Mouse (Mus musculus) neural tube, embryonic 11.5 days (tissue): ENCODE results near the gene Rin3. TPM values are rescaled to one million over a fixed set of nuclear protein-coding genes. Genes with fewer than 3 reads are reported as not detected.

Experiments used
- ATAC-seq: fragments of 200-750 bp; cut with Nextera tagmentation; 2 replicates; pipeline ENCODE4 v1.8.0; 2017; ENCODE audit warnings: moderate number of reproducible peaks, mild to moderate bottlenecking, moderate TSS enrichment, moderate library complexity; ENCODE audit not compliant: insufficient read depth, low FRiP score, low TSS enrichment
- DNase-seq: peaks from one replicate; pipeline ENCODE4 v3.0.0-alpha.2; 2015; ENCODE audit warnings: low spot score
- H3K27ac ChIP-seq: fragments of 300-500 bp; sonication (generic); 2 replicates; pipeline ENCODE4 v1.5.1; 2014; ENCODE audit warnings: low read depth, mild to moderate bottlenecking, low read length
- H3K27me3 ChIP-seq: fragments of 300-500 bp; sonication (generic); 2 replicates; pipeline ENCODE4 v1.6.1; 2014; ENCODE audit warnings: mild to moderate bottlenecking, low read length, mixed read lengths; ENCODE audit not compliant: control insufficient read depth, insufficient read depth
- H3K36me3 ChIP-seq: fragments of 300-500 bp; sonication (generic); 2 replicates; pipeline ENCODE4 v1.6.1; 2014; ENCODE audit warnings: mild to moderate bottlenecking, low read length, moderate library complexity, mixed read lengths; ENCODE audit not compliant: control insufficient read depth, insufficient read depth
- H3K4me1 ChIP-seq: fragments of 300-500 bp; sonication (generic); 2 replicates; pipeline ENCODE4 v1.6.1; 2014; ENCODE audit warnings: low read length, mixed read lengths; ENCODE audit not compliant: control insufficient read depth, insufficient read depth
- H3K4me2 ChIP-seq: fragments of 300-500 bp; sonication (generic); 2 replicates; pipeline ENCODE4 v1.6.1; 2014; ENCODE audit warnings: low read depth, mild to moderate bottlenecking, moderate library complexity
- H3K4me3 ChIP-seq: fragments of 300-500 bp; sonication (generic); 2 replicates; pipeline ENCODE4 v1.5.1; 2014; ENCODE audit warnings: low read depth, low read length
- H3K9ac ChIP-seq: fragments of 300-500 bp; sonication (generic); 2 replicates; pipeline ENCODE4 v1.6.1; 2014; ENCODE audit warnings: mild to moderate bottlenecking, low read length
- H3K9me3 ChIP-seq: fragments of 300-500 bp; sonication (generic); 2 replicates; pipeline ENCODE4 v1.6.1; 2016; ENCODE audit warnings: low read length; ENCODE audit not compliant: control insufficient read depth
- WGBS: fragments of 180-500 bp; shearing (Covaris S2); extraction: QIAGEN DNeasy Blood & Tissue Kit; methylation state at CpG from one replicate; pipeline ENCODE4 v1.1.7; 2014; 5-methylcytosine and 5-hydroxymethylcytosine counted together
- polyA plus RNA-seq: library from polyadenylated mRNA; unstranded; fragments of >200 nt; fragmentation: Nextera tagmentation; extraction: Ambion mirVana; gene quantifications from 2 replicates; pipeline ENCODE4 v1.2.1, GENCODE M21; 2014

The Rin3 gene
- polyA plus RNA-seq, 1 experiment from 2014 or later: 5.0 TPM

- no peak for DNase-seq
- Histone ChIP-seq H3K27ac (no peak overlapping the region), H3K4me1 (no peaks in the 10 kb centered on the region), H3K27me3 (no peaks in the 10 kb centered on the region), H3K36me3 (no peaks in the 10 kb centered on the region; the same call in 1 of the 2 replicates), H3K9ac (no peak overlapping the region), H3K9me3 (no peaks in the 10 kb centered on the region), H3K4me3 (no peak overlapping the region), H3K4me2 (no peak overlapping the region)
- 59% methylated on average over 3 of the region's 3 CpGs for WGBS
- ATAC-seq: no peak
Observed at GRCm38 (mm10) chr12:102419544-102419943, 136.7 kb downstream of the Rin3 start.

DNA sequence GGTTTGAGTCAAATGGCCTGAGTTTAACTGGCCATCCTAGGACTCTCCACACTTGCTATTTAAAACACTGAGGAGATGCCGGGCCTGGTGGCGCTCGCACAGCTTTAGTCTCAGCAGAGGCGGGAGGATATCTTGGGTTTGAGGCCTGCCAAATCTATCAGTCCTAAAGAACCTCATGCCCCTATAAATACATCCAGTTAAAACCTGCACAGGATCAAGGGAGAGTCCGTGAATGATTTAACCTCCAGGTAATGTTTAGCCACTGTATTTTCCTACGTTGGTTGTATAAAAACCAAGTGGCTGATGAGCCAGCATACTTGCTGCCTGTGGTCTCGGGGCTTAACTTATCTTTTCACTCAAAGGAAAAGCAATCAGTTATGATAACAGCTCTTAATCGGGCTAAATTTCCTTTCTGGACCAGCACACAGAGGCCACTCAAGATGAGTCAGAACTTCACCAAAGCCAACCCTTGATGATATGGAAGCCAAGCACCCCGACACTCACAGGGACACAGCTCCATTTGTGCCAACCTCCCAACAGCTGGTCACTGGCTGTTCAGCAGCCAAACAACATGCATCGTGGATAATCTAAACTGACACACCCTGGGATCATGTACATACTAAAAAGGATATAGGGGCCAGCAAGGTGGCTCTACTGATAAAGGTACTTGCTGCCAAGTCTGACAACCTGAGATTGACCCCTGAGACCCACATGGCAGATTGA, 137.5 kb downstream of the Rin3 start:
- Histone ChIP-seq H3K36me3 (no peaks in the 10 kb centered on the region; the same call in 1 of the 2 replicates), H3K4me3 (no peak overlapping the region), H3K4me1 (no peaks in the 10 kb centered on the region), H3K27ac (no peak overlapping the region), H3K9me3 (no peaks in the 10 kb centered on the region), H3K4me2 (no peak overlapping the region), H3K27me3 (no peaks in the 10 kb centered on the region), H3K9ac (no peak overlapping the region)
- ATAC-seq (no peak), DNase-seq (no peak)
- 94% methylated on average over 10 of the region's 10 CpGs for WGBS

GRCm38 (mm10) chr12:102422065-102422464, 139.2 kb downstream of the Rin3 start:
- no peak for ATAC-seq
- Histone ChIP-seq H3K4me3 (no peak overlapping the region), H3K4me2 (no peak overlapping the region), H3K9ac (no peak overlapping the region), H3K36me3 (no peaks in the 10 kb centered on the region; the same call in 1 of the 2 replicates), H3K27ac (no peak overlapping the region), H3K9me3 (no peaks in the 10 kb centered on the region), H3K27me3 (no peaks in the 10 kb centered on the region), H3K4me1 (no peaks in the 10 kb centered on the region)
- DNase-seq: no peak
- 89% methylated on average over 6 of the region's 6 CpGs for WGBS

GRCm38 (mm10) chr12:102422623-102423320, 139.9 kb downstream of the Rin3 start:
- Histone ChIP-seq H3K9ac (no peak overlapping the region), H3K9me3 (no peaks in the 10 kb centered on the region), H3K27me3 (no peaks in the 10 kb centered on the region), H3K27ac (no peak overlapping the region), H3K4me2 (no peak overlapping the region), H3K4me3 (no peak overlapping the region), H3K4me1 (no peaks in the 10 kb centered on the region), H3K36me3 (no peaks in the 10 kb centered on the region; the same call in 1 of the 2 replicates)
- WGBS: 91% methylated on average over 11 of the region's 11 CpGs
- DNase-seq (no peak), ATAC-seq (no peak)

DNA sequence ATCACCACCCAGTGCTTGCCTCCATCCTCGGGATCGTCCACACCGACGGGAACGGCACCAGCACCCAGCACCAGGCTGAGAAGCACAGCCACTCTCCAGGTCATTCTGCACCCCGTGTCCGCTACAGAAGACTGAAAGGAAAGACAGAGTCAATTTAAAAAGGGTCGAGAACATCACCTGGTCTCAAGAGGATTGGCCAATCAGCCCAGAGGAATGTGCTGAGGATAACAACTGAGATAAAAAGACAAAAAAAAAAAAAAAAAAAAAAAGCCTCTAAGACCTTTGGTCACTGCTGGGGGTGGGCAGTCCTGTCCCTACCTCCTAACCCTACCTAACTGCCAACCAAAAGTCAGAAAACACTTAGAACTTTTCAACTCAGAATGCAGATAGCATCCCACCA, 140.8 kb downstream of the Rin3 start:
- Histone ChIP-seq H3K27ac (no peak overlapping the region), H3K4me1 (no peaks in the 10 kb centered on the region), H3K9me3 (no peaks in the 10 kb centered on the region), H3K9ac (no peak overlapping the region), H3K4me3 (no peak overlapping the region), H3K36me3 (no peaks in the 10 kb centered on the region; the same call in 1 of the 2 replicates), H3K4me2 (no peak overlapping the region), H3K27me3 (no peaks in the 10 kb centered on the region)
- 94% methylated on average over 8 of the region's 8 CpGs for WGBS
- ATAC-seq: no peak
- no peak for DNase-seq

GRCm38 (mm10) chr12:102424456-102424855, 141.6 kb downstream of the Rin3 start:
- WGBS: 75% methylated on average over 2 of the region's 2 CpGs

DNA sequence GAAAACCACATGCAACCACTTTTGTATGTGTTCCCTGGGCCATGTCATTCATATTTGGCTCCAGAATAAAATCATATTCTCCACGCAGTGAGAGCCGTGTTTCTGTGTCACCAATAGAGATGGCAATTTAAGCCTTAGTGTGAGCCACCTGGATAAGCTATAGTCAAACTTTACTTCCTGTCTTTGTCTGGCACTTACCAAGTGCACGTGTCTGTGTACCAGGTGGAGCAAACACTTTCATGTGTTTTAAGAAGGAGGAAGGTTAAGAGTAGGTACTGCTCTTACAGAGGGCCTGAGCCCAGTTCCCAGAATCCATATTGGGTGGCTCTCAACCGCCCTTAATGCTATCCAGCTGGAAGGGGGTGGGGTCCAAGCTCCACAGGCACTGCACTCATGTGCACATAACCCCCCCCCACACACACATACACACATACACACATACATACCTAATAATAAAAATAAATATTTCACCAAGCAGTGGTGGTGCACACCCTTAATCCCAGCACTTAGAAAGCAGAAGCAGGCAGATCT, 142.3 kb downstream of the Rin3 start:
- H3K9ac ChIP-seq: no peak overlapping the region
- ATAC-seq (no peak), DNase-seq (no peak)
- H3K27me3 ChIP-seq: no peaks in the 10 kb centered on the region
- no peaks in the 10 kb centered on the region for H3K4me1 ChIP-seq
- H3K9me3 ChIP-seq: no peaks in the 10 kb centered on the region
- 86% methylated on average over 4 of the region's 4 CpGs for WGBS
- no peak overlapping the region for H3K4me3 ChIP-seq
- no peak overlapping the region for H3K27ac ChIP-seq
- H3K36me3 ChIP-seq: no peaks in the 10 kb centered on the region; the same call in 1 of the 2 replicates
- no peak overlapping the region for H3K4me2 ChIP-seq

More at GRCm38 (mm10) chr12:102424456-102424855, 141.6 kb downstream of the Rin3 start:
- H3K27me3 ChIP-seq: no peaks in the 10 kb centered on the region
- ATAC-seq (no peak), DNase-seq (no peak)
- no peak overlapping the region for H3K4me2 ChIP-seq
- H3K4me3 ChIP-seq: no peak overlapping the region
- no peaks in the 10 kb centered on the region; the same call in 1 of the 2 replicates for H3K36me3 ChIP-seq
- no peaks in the 10 kb centered on the region for H3K4me1 ChIP-seq
- H3K9ac ChIP-seq: no peak overlapping the region
- H3K9me3 ChIP-seq: no peaks in the 10 kb centered on the region
- no peak overlapping the region for H3K27ac ChIP-seq

DNA sequence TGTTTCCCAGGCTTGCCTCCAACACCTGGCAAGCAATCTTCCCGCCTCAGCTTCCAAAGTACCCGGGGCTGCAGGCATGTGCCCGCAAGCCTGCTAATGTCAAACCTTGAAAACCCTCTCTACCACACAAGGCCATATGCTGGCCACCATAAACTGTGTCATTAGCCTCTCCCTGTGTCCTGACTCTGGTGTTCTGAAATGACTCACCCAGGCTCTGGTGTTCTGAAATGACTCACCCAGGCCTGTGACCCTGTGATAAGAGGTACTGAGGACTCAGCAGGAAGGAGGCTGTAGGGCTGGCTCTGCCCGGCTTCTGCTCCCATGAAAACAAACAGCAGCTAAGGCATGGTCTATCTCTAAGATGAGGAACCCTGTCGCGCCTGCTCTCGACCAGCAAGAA, 143.4 kb downstream of the Rin3 start:
- ATAC-seq: no peak
- Histone ChIP-seq H3K4me1 (no peaks in the 10 kb centered on the region), H3K36me3 (no peaks in the 10 kb centered on the region; the same call in 1 of the 2 replicates), H3K9me3 (no peaks in the 10 kb centered on the region), H3K4me3 (no peak overlapping the region), H3K27me3 (no peaks in the 10 kb centered on the region), H3K9ac (no peak overlapping the region), H3K4me2 (no peak overlapping the region), H3K27ac (no peak overlapping the region)
- DNase-seq: no peak
- 91% methylated on average over 7 of the region's 7 CpGs for WGBS
